Mouse (Mus musculus) right cerebral cortex, postnatal 25 days (tissue): Measurements from ENCODE around the gene Cyp4b1.
A peak's percentile ranks its signal among the peaks of the same experiment; 100 is the strongest.
"Not testable (repeated sequence)": the region's sequence is repeated elsewhere in the genome, so short reads cannot be mapped to it uniquely, and the experiment has no call there.

Source experiments
- DNase-seq: peaks from one replicate; pipeline ENCODE4 v3.0.0; 2022

Cyp4b1 gene

GRCm38 (mm10) chr4:115647580-115647979 is at the start of gene Cyp4b1:
Cyp4b1 (minus strand) TSS chr4:115647723.
- no peak for DNase-seq

- no peak for DNase-seq
Observed at GRCm38 (mm10) chr4:115686299-115686698, 38.8 kb upstream of the Cyp4b1 start.

GRCm38 (mm10) chr4:115659190-115659589 is 11.7 kb upstream of the Cyp4b1 start:
- DNase-seq, result no peak

- no peak for DNase-seq
Observed at GRCm38 (mm10) chr4:115657867-115658249, 10.3 kb upstream of the Cyp4b1 start.

- peak; percentile 59 for DNase-seq
Observed at GRCm38 (mm10) chr4:115657104-115657866, 9.8 kb upstream of the Cyp4b1 start.

- DNase-seq, result not testable (repeated sequence)
Observed at GRCm38 (mm10) chr4:115656535-115656922, 9.0 kb upstream of the Cyp4b1 start.

- not testable (repeated sequence) for DNase-seq
Observed at GRCm38 (mm10) chr4:115655841-115656534, 8.5 kb upstream of the Cyp4b1 start.

GRCm38 (mm10) chr4:115650866-115651265 is 3.3 kb upstream of the Cyp4b1 start:
- peak; percentile 30 for DNase-seq

- DNase-seq, result no peak
Observed at GRCm38 (mm10) chr4:115649344-115649743, 1.8 kb upstream of the Cyp4b1 start.

- DNase-seq, result no peak
Observed at GRCm38 (mm10) chr4:115648752-115649151, 1.2 kb upstream of the Cyp4b1 start.

GRCm38 (mm10) chr4:115645371-115645770 is 2.2 kb downstream of the Cyp4b1 start:
- no peak for DNase-seq

- DNase-seq, result no peak
Observed at GRCm38 (mm10) chr4:115642967-115643754, 4.4 kb downstream of the Cyp4b1 start.

GRCm38 (mm10) chr4:115625560-115625959 is 22.0 kb downstream of the Cyp4b1 start:
- not testable (repeated sequence) for DNase-seq

GRCm38 (mm10) chr4:115614005-115614404 is 33.5 kb downstream of the Cyp4b1 start:
- no peak for DNase-seq

- DNase-seq, result not testable (repeated sequence)
Observed at GRCm38 (mm10) chr4:115600611-115601010, 46.9 kb downstream of the Cyp4b1 start, which contains the start of gene Cyp4a32. Cyp4a32 (plus strand) TSS chr4:115600969.

- no peak for DNase-seq
Observed at GRCm38 (mm10) chr4:115596824-115597336, 50.6 kb downstream of the Cyp4b1 start.

GRCm38 (mm10) chr4:115596357-115596756 is 51.2 kb downstream of the Cyp4b1 start:
- no peak for DNase-seq

GRCm38 (mm10) chr4:115583036-115583435 is 64.5 kb downstream of the Cyp4b1 start:
- no peak for DNase-seq

- DNase-seq, result no peak
Observed at GRCm38 (mm10) chr4:115575776-115576175, 71.7 kb downstream of the Cyp4b1 start.

- DNase-seq, result no peak
Observed at GRCm38 (mm10) chr4:115575255-115575654, 72.3 kb downstream of the Cyp4b1 start.
